ENCODE assay signal across 8 mouse cellular contexts in genomic region chr8:70838654-70839407, GRCm38 (mm10). TPM values are rescaled to one million over a fixed set of nuclear protein-coding genes. Genes with fewer than 3 reads are reported as not detected.
DNase-seq lines count a peak whose midpoint lies in the region; ATAC-seq and TF ChIP-seq lines count a peak whose summit lies in the region.

No protein-coding gene starts in this region.

- H3K9ac ChIP-seq in forebrain, embryonic 14.5 days (ENCODE audit: low read length): peak overlapping the region; percentile 78
- peak overlapping the region; percentile 83 for H3K9ac ChIP-seq in limb, embryonic 13.5 days

- no peaks in the 10 kb centered on the region for H3K79me2 ChIP-seq in myocyte (ENCODE audit: control insufficient read depth, insufficient read depth)

- TF ChIP-seq CTCF in layer of hippocampus, adult 2 months (conservative IDR thresholded peaks at IDR 0.05): peak; percentile 35
- TF ChIP-seq CTCF in bone marrow, adult 2 months (IDR thresholded peaks at IDR 0.05; ENCODE audit: control insufficient read depth, insufficient read depth, low read length): no peak

- no peaks in the 10 kb centered on the region for H3K27me3 ChIP-seq in forebrain, embryonic 14.5 days (replicated peaks; ENCODE audit: control insufficient read depth, insufficient read depth, low read length)
- H3K27me3 ChIP-seq in limb, embryonic 13.5 days: no peaks in the 10 kb centered on the region
- H3K27me3 ChIP-seq in myocyte (ENCODE audit: control insufficient read depth, insufficient read depth, insufficient read length): no peaks in the 10 kb centered on the region

- peak overlapping the region; percentile 79 for H3K4me2 ChIP-seq in forebrain, embryonic 14.5 days (ENCODE audit: low read length)
- peak overlapping the region; percentile 87 for H3K4me2 ChIP-seq in limb, embryonic 13.5 days (replicated peaks)
- peak overlapping the region; percentile 93 for H3K4me2 ChIP-seq in myocyte (ENCODE audit: low read depth)

- no peaks in the 10 kb centered on the region for H3K9me3 ChIP-seq in forebrain, embryonic 14.5 days (replicated peaks; ENCODE audit: control insufficient read depth, low read length)
- H3K9me3 ChIP-seq in limb, embryonic 13.5 days: no peaks in the 10 kb centered on the region

- peak; percentile 24; the same call in 1 of the 2 replicates for TF ChIP-seq POLR2A in bone marrow, adult 2 months (IDR thresholded peaks at IDR 0.05; ENCODE audit: borderline replicate concordance, control insufficient read depth, low read depth, low read length)
- TF ChIP-seq POLR2A in myocyte (IDR thresholded peaks at IDR 0.05; ENCODE audit: insufficient read length, low read depth): no peak

- 2% methylated on average over 66 of the region's 66 CpGs for WGBS in bone marrow, adult 2 months
- 3% methylated on average over 66 of the region's 66 CpGs for WGBS in forebrain, embryonic 14.5 days
- WGBS in limb, embryonic 13.5 days: 2% methylated on average over 65 of the region's 66 CpGs

- peak; percentile 36; the same call in 1 of the 2 replicates for ATAC-seq in forebrain, embryonic 14.5 days
- ATAC-seq in limb, embryonic 13.5 days (ENCODE audit: low FRiP score, low read depth): peak; percentile 26

- H3K4me3 ChIP-seq in layer of hippocampus, adult 2 months: peak overlapping the region; percentile 56
- peak overlapping the region; percentile 79 for H3K4me3 ChIP-seq in bone marrow, adult 2 months (replicated peaks; ENCODE audit: control insufficient read depth, low read depth, low read length)
- H3K4me3 ChIP-seq in forebrain, embryonic 14.5 days (ENCODE audit: low read depth, low read length): peak overlapping the region; percentile 60
- peak overlapping the region; percentile 70 for H3K4me3 ChIP-seq in limb, embryonic 13.5 days
- peak overlapping the region; percentile 50 for H3K4me3 ChIP-seq in myocyte

- peak in 1 of 2 experiments; percentile 52 for DNase-seq in layer of hippocampus, adult 2 months (ENCODE audit: low spot score in 2 of 2)
- DNase-seq in layer of hippocampus, adult 9-10 months (ENCODE audit: low spot score): no peak
- no peak for DNase-seq in forebrain, embryonic 14.5 days (ENCODE audit: low spot score)
- no peak for DNase-seq in adrenal gland, postnatal 4 days (ENCODE audit: low spot score in 2 of 2)
- DNase-seq in layer of hippocampus, postnatal 14 days (ENCODE audit: low spot score in 2 of 2): no peak

- H3K4me1 ChIP-seq in bone marrow, adult 2 months (ENCODE audit: control insufficient read depth, insufficient read depth, low read length): peaks cover 3% of the 10 kb centered on the region
- H3K4me1 ChIP-seq in forebrain, embryonic 14.5 days (ENCODE audit: control insufficient read depth, insufficient read depth, low read length): peaks cover 5% of the 10 kb centered on the region; the same call in 1 of the 2 replicates
- peaks cover 18% of the 10 kb centered on the region for H3K4me1 ChIP-seq in limb, embryonic 13.5 days

- H3ac ChIP-seq in myocyte (ENCODE audit: control insufficient read depth, insufficient read length): peak overlapping the region; percentile 64

- H3K27ac ChIP-seq in layer of hippocampus, adult 2 months: peak overlapping the region; percentile 97
- peak overlapping the region; percentile 92 for H3K27ac ChIP-seq in bone marrow, adult 2 months (ENCODE audit: control insufficient read depth, insufficient read depth, low read depth, low read length, poor library complexity)
- H3K27ac ChIP-seq in forebrain, embryonic 14.5 days (ENCODE audit: low read depth, low read length): peak overlapping the region; percentile 70
- H3K27ac ChIP-seq in limb, embryonic 13.5 days: peak overlapping the region; percentile 82

- 0 out of 2 replicates have a peak, but pooled peaks cover 2% of the 10 kb centered on the region for H3K36me3 ChIP-seq in forebrain, embryonic 14.5 days (ENCODE audit: control insufficient read depth, insufficient read depth, low read length)
- H3K36me3 ChIP-seq in limb, embryonic 13.5 days: peaks cover 12% of the 10 kb centered on the region
- no peaks in the 10 kb centered on the region for H3K36me3 ChIP-seq in myocyte (ENCODE audit: control insufficient read depth, insufficient read depth)

TF ChIP-seq in myocyte, 11 proteins besides CTCF, POLR2A, EP300 and RAD21:
- TF ChIP-seq CEBPB (IDR thresholded peaks at IDR 0.05; ENCODE audit: insufficient read depth, poor library complexity, severe bottlenecking): no peak
- TF ChIP-seq SRF (IDR thresholded peaks at IDR 0.05; ENCODE audit: control insufficient read depth, insufficient read length, low read depth): no peak
- no peak for TF ChIP-seq MYOD1 (IDR thresholded peaks at IDR 0.05; ENCODE audit: control insufficient read depth in 1 of 3, insufficient read length in 2 of 3, low read depth in 2 of 3)
- no peak for TF ChIP-seq POLR2AphosphoS2 (IDR thresholded peaks at IDR 0.05; ENCODE audit: insufficient read length, low read depth)
- no peak for TF ChIP-seq TCF3 (IDR thresholded peaks at IDR 0.05; ENCODE audit: insufficient read length, low read depth)
- no peak for TF ChIP-seq USF1 (IDR thresholded peaks at IDR 0.05; ENCODE audit: low read depth)
- TF ChIP-seq TCF12 (IDR thresholded peaks at IDR 0.05; ENCODE audit: insufficient read depth, poor library complexity, severe bottlenecking): no peak
- TF ChIP-seq REST (IDR thresholded peaks at IDR 0.05; ENCODE audit: insufficient read depth, insufficient read length): no peak
- TF ChIP-seq E2F4 (IDR thresholded peaks at IDR 0.05; ENCODE audit: insufficient read depth): no peak
- no peak for TF ChIP-seq MAX (IDR thresholded peaks at IDR 0.05; ENCODE audit: low read depth)
- TF ChIP-seq MYOG (IDR thresholded peaks at IDR 0.05; ENCODE audit: control insufficient read depth in 1 of 3, insufficient read depth in 1 of 3, insufficient read length in 2 of 3, low read depth in 2 of 3): no peak

RNA-seq across cellular contexts. Expression of gene Arrdc2, which starts 0.7 kb away (rescaled TPM):
- total RNA-seq in layer of hippocampus, adult 2 months (2021): 10 to 100 TPM; 13.8 to 20.9 TPM
- 19.1 and 44.8 TPM in 2 replicates for polyA plus RNA-seq in bone marrow, adult 2 months (2011; ENCODE audit: insufficient read depth, insufficient read length, low replicate concordance, missing spikeins)
- polyA plus RNA-seq in forebrain, embryonic 14.5 days (2014; fragmentation: Nextera tagmentation; extraction: Ambion mirVana): 6.8 and 7.4 TPM in 2 replicates
- 6.1 and 6.2 TPM in 2 replicates for polyA plus RNA-seq in limb, embryonic 13.5 days (2015; fragmentation: Nextera tagmentation; extraction: Ambion mirVana)
- 5.8 TPM for polyA plus RNA-seq in myocyte (2012; fragmentation: generic; extraction: Trizol)
- 10 to 100 TPM; 14.6 to 15.7 TPM for total RNA-seq in adrenal gland, postnatal 4 days (2021)
- 10 to 100 TPM; 23.3 to 24.5 TPM for total RNA-seq in layer of hippocampus, postnatal 14 days (2021)

RNA-seq across cellular contexts. Expression of gene Kcnn1, which starts 24.2 kb away (rescaled TPM):
- total RNA-seq in layer of hippocampus, adult 2 months (2021): 10 to 100 TPM; 17.4 to 18.3 TPM
- polyA plus RNA-seq in bone marrow, adult 2 months (2011; ENCODE audit: insufficient read depth, insufficient read length, low replicate concordance, missing spikeins): not detected in 2 replicates
- polyA plus RNA-seq in forebrain, embryonic 14.5 days (2014; fragmentation: Nextera tagmentation; extraction: Ambion mirVana): 7.3 and 11.3 TPM in 2 replicates
- polyA plus RNA-seq in limb, embryonic 13.5 days (2015; fragmentation: Nextera tagmentation; extraction: Ambion mirVana): 2.9 and 4.3 TPM in 2 replicates
- 11.9 TPM for polyA plus RNA-seq in myocyte (2012; fragmentation: generic; extraction: Trizol)
- 1 to 10 TPM; 1.4 to 2.1 TPM for total RNA-seq in adrenal gland, postnatal 4 days (2021)
- 10 to 100 TPM; 22.0 to 22.8 TPM for total RNA-seq in layer of hippocampus, postnatal 14 days (2021)

RNA-seq across cellular contexts. Expression of gene Il12rb1, which starts 30.6 kb away (rescaled TPM):
- 1 to 10 TPM in 1 of 2 experiments, under 1 TPM in 1; 0.61 to 1.1 TPM for total RNA-seq in layer of hippocampus, adult 2 months (2021)
- 0.36 and 1.9 TPM in 2 replicates for polyA plus RNA-seq in bone marrow, adult 2 months (2011; ENCODE audit: insufficient read depth, insufficient read length, low replicate concordance, missing spikeins)
- polyA plus RNA-seq in forebrain, embryonic 14.5 days (2014; fragmentation: Nextera tagmentation; extraction: Ambion mirVana): 0.22 TPM in 1 of 2 replicates, not detected in the other
- polyA plus RNA-seq in limb, embryonic 13.5 days (2015; fragmentation: Nextera tagmentation; extraction: Ambion mirVana): 0.06 TPM in 1 of 2 replicates, not detected in the other
- 6.5 TPM for polyA plus RNA-seq in myocyte (2012; fragmentation: generic; extraction: Trizol)
- total RNA-seq in adrenal gland, postnatal 4 days (2021): under 1 TPM; 0.22 to 0.37 TPM
- total RNA-seq in layer of hippocampus, postnatal 14 days (2021): 1 to 10 TPM; 1.5 TPM

RNA-seq across cellular contexts. Expression of gene Mast3, which starts 34.0 kb away (rescaled TPM):
- 100 to 1,000 TPM; 468 to 473 TPM for total RNA-seq in layer of hippocampus, adult 2 months (2021)
- polyA plus RNA-seq in bone marrow, adult 2 months (2011; ENCODE audit: insufficient read depth, insufficient read length, low replicate concordance, missing spikeins): 20.5 and 70.7 TPM in 2 replicates
- polyA plus RNA-seq in forebrain, embryonic 14.5 days (2014; fragmentation: Nextera tagmentation; extraction: Ambion mirVana): 15.5 and 18.6 TPM in 2 replicates
- polyA plus RNA-seq in limb, embryonic 13.5 days (2015; fragmentation: Nextera tagmentation; extraction: Ambion mirVana): 13.1 and 14.0 TPM in 2 replicates
- polyA plus RNA-seq in myocyte (2012; fragmentation: generic; extraction: Trizol): 31.7 TPM
- total RNA-seq in adrenal gland, postnatal 4 days (2021): 10 to 100 TPM; 34.5 to 40.9 TPM
- 100 to 1,000 TPM; 295 to 297 TPM for total RNA-seq in layer of hippocampus, postnatal 14 days (2021)

RNA-seq across cellular contexts. Expression of gene Ccdc124, which starts 34.9 kb away (rescaled TPM):
- total RNA-seq in layer of hippocampus, adult 2 months (2021): 10 to 100 TPM; 82.2 to 88.9 TPM
- polyA plus RNA-seq in bone marrow, adult 2 months (2011; ENCODE audit: insufficient read depth, insufficient read length, low replicate concordance, missing spikeins): 27.6 and 41.7 TPM in 2 replicates
- polyA plus RNA-seq in forebrain, embryonic 14.5 days (2014; fragmentation: Nextera tagmentation; extraction: Ambion mirVana): 177 and 182 TPM in 2 replicates
- polyA plus RNA-seq in limb, embryonic 13.5 days (2015; fragmentation: Nextera tagmentation; extraction: Ambion mirVana): 113 and 117 TPM in 2 replicates
- polyA plus RNA-seq in myocyte (2012; fragmentation: generic; extraction: Trizol): 141 TPM
- total RNA-seq in adrenal gland, postnatal 4 days (2021): 10 to 100 TPM; 36.8 to 38.6 TPM
- 10 to 100 TPM; 84.5 to 92.7 TPM for total RNA-seq in layer of hippocampus, postnatal 14 days (2021)
